Mouse (Mus musculus) MEL (cell line): Measurements from ENCODE around the gene Zfp109. TPM values are rescaled to one million over a fixed set of nuclear protein-coding genes. Genes with fewer than 3 reads are reported as not detected.

Experiments
- DNase-seq: peaks from one replicate; pipeline ENCODE4 v3.0.0; 2011; ENCODE audit warnings: low read depth, low spot score
- H3K27ac ChIP-seq: 2 replicates; pipeline ENCODE4 v1.5.1; 2012; ENCODE audit warnings: low read depth, mild to moderate bottlenecking, control low read depth, low read length, moderate library complexity; ENCODE audit not compliant: control insufficient read depth
- H3K27me3 ChIP-seq, 2 experiments: fragments of 150-350 bp in 1 of 2; sonication (generic) in 1 of 2; 2 replicates each; pipeline ENCODE4 v1.6.1; 2012; ENCODE audit warnings: low read length in 2 of 2, mild to moderate bottlenecking in 2 of 2, improper control_type of control experiment in 1 of 2, moderate library complexity in 1 of 2; ENCODE audit not compliant: insufficient read depth in 2 of 2, control insufficient read depth in 1 of 2
- H3K36me3 ChIP-seq, 2 experiments: 2 replicates each; pipeline ENCODE4 v1.6.1; 2012 to 2014; ENCODE audit warnings: low read length in 2 of 2, improper control_type of control experiment in 1 of 2, inconsistent platforms in 1 of 2, mild to moderate bottlenecking in 1 of 2; ENCODE audit not compliant: insufficient read depth in 2 of 2, control insufficient read depth in 1 of 2
- H3K4me1 ChIP-seq, 2 experiments: fragments of 150-350 bp in 1 of 2; sonication (generic) in 1 of 2; 2 replicates each; pipeline ENCODE4 v1.6.1; 2012; ENCODE audit warnings: low read length in 2 of 2, improper control_type of control experiment in 1 of 2, mild to moderate bottlenecking in 1 of 2; ENCODE audit not compliant: insufficient read depth in 2 of 2, control insufficient read depth in 1 of 2
- H3K4me3 ChIP-seq, 2 experiments: fragments of 150-350 bp in 1 of 2; sonication (generic) in 1 of 2; 2 replicates each; pipeline ENCODE4 v1.5.1; 2012; ENCODE audit warnings: low read depth in 2 of 2, low read length in 2 of 2, mild to moderate bottlenecking in 2 of 2, moderate library complexity in 2 of 2, control low read depth in 1 of 2, improper control_type of control experiment in 1 of 2; ENCODE audit not compliant: control insufficient read depth in 1 of 2, insufficient read depth in 1 of 2
- H3K79me2 ChIP-seq: 2 replicates; pipeline ENCODE4 v1.6.1; 2012; ENCODE audit warnings: mild to moderate bottlenecking, low read length, moderate library complexity; ENCODE audit not compliant: control insufficient read depth, poor library complexity, insufficient read depth
- H3K9ac ChIP-seq: 2 replicates; pipeline ENCODE4 v1.6.1; 2012; ENCODE audit warnings: low read depth, mild to moderate bottlenecking, control low read depth, low read length, moderate library complexity; ENCODE audit not compliant: control insufficient read depth, poor library complexity, severe bottlenecking
- H3K9me3 ChIP-seq: fragments of 150-350 bp; sonication (generic); replicated peaks from 2 replicates; pipeline ENCODE4 v1.6.1; 2012; ENCODE audit warnings: mild to moderate bottlenecking, low read length, improper control_type of control experiment, moderate library complexity; ENCODE audit not compliant: insufficient read depth
- CHD2 ChIP-seq: IDR thresholded peaks from 2 replicates; pipeline ENCODE4 v1.6.1; 2011; ENCODE audit warnings: low read length, improper control_type of control experiment
- HCFC1 ChIP-seq: IDR thresholded peaks from 2 replicates; pipeline ENCODE4 v1.6.1; 2012; ENCODE audit warnings: low read depth, mild to moderate bottlenecking, inconsistent platforms, low read length, improper control_type of control experiment, moderate library complexity
- MEF2A ChIP-seq: IDR thresholded peaks from 2 replicates; pipeline ENCODE4 v1.6.1; 2014; ENCODE audit warnings: low read depth, mild to moderate bottlenecking, inconsistent platforms, low read length, improper control_type of control experiment; ENCODE audit not compliant: poor library complexity, insufficient replicate concordance, severe bottlenecking; ENCODE audit errors: extremely low read depth
- NELFE ChIP-seq: IDR thresholded peaks from 2 replicates; pipeline ENCODE4 v1.6.1; 2011; ENCODE audit warnings: low read depth, low read length, improper control_type of control experiment
- POLR2AphosphoS5 ChIP-seq: IDR thresholded peaks from 2 replicates; pipeline ENCODE4 v1.6.1; 2012; ENCODE audit warnings: low read depth, borderline replicate concordance, mild to moderate bottlenecking, inconsistent platforms, low read length, moderate library complexity, mixed read lengths
- UBTF ChIP-seq: IDR thresholded peaks from 2 replicates; pipeline ENCODE4 v1.6.1; 2012; ENCODE audit warnings: low read depth, mild to moderate bottlenecking, inconsistent platforms, low read length, improper control_type of control experiment, moderate library complexity, borderline replicate concordance; ENCODE audit not compliant: insufficient read depth
- USF1 ChIP-seq: IDR thresholded peaks from 2 replicates; pipeline ENCODE4 v1.6.1; 2014; ENCODE audit warnings: low read depth, mild to moderate bottlenecking, inconsistent platforms, low read length, improper control_type of control experiment, moderate library complexity
- ZC3H11A ChIP-seq: IDR thresholded peaks from 2 replicates; pipeline ENCODE4 v1.6.1; 2012; ENCODE audit warnings: low read depth, mild to moderate bottlenecking, inconsistent platforms, low read length, improper control_type of control experiment
- ZNF384 ChIP-seq: IDR thresholded peaks from 2 replicates; pipeline ENCODE4 v1.6.1; 2012; ENCODE audit warnings: low read depth, mild to moderate bottlenecking, inconsistent platforms, low read length, improper control_type of control experiment
- polyA plus RNA-seq, 2 experiments: library from polyadenylated mRNA; stranded (reverse) in 1 of 2; unstranded in 1 of 2; fragments of >175 nt in 1 of 2; fragments of >200 nt in 1 of 2; gene quantifications; 2 replicates each; pipeline versions ENCODE4 v1.2.1 to v1.2.4; 2012; ENCODE audit warnings: low replicate concordance in 2 of 2, low read depth in 1 of 2; ENCODE audit not compliant: insufficient read length in 2 of 2, insufficient read depth in 1 of 2, missing spikeins in 1 of 2
- total RNA-seq: library from RNA; depleted of rRNA; stranded (reverse); fragments of 300-350 nt; gene quantifications from 2 replicates; pipeline ENCODE4 v1.2.3, GENCODE M21; 2012; rRNA removed

Gene Zfp109
- total and polyA plus RNA-seq, 3 experiments = not detected

DNA sequence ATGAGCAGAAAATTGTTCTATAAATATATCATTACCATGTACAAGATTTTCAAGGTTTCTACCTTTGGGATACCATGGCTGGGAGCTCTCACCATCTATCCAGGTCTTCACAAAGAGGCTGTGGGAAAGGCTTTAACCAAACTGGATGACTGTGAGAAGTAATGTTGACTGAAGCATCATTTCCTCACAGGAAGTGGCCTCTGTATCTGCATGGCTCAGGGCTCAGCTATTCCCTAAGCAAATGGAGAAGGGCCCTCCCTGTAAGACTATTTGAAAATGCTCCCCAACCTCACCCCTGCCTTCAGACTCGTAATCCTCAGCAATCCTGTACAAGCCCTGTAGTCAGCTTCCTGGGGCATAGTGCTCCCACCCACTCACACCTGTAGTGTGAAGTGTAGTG lies 49.7 kb downstream of the Zfp109 start:
- H3K9me3 ChIP-seq = no peaks in the 10 kb centered on the region
- H3K79me2 ChIP-seq = no peaks in the 10 kb centered on the region
- H3K4me3 ChIP-seq = no peak overlapping the region
- no peak overlapping the region for H3K27ac ChIP-seq
- TF ChIP-seq ZC3H11A (no peak), CHD2 (no peak), ZNF384 (no peak), HCFC1 (no peak), UBTF (no peak), POLR2AphosphoS5 (no peak), NELFE (no peak), MEF2A (no peak), USF1 (no peak)
- H3K36me3 ChIP-seq = no peaks in the 10 kb centered on the region
- H3K27me3 ChIP-seq = no peaks in the 10 kb centered on the region
- no peak for DNase-seq
- no peaks in the 10 kb centered on the region for H3K4me1 ChIP-seq
- no peak overlapping the region for H3K9ac ChIP-seq

Other genes with a start within 250 kb of the Zfp109 start
- not detected in 2 replicates for gene V1rd19, start 235.9 kb downstream of the Zfp109 start, total RNA-seq
- not detected for gene V1rd19, start 235.9 kb downstream of the Zfp109 start, polyA plus RNA-seq
- gene Vmn1r183, start 184.3 kb downstream of the Zfp109 start, total RNA-seq = not detected in 2 replicates
- gene Vmn1r183, start 184.3 kb downstream of the Zfp109 start, polyA plus RNA-seq = under 1 TPM in 1 of 2 experiments, not detected in 1; 0.03 TPM
- 20.7 and 21.9 TPM in 2 replicates for gene Zfp180, start 155.6 kb downstream of the Zfp109 start, total RNA-seq
- gene Zfp180, start 155.6 kb downstream of the Zfp109 start, polyA plus RNA-seq = 10 to 100 TPM in 1 of 2 experiments, not detected in 1; 21.6 TPM
- 0.50 and 0.59 TPM in 2 replicates for gene Zfp112, start 125.2 kb downstream of the Zfp109 start, total RNA-seq
- under 1 TPM in 1 of 2 experiments, not detected in 1; 0.84 TPM for gene Zfp112, start 125.2 kb downstream of the Zfp109 start, polyA plus RNA-seq
- gene Zfp235, start 103.4 kb downstream of the Zfp109 start, total RNA-seq = 4.2 and 6.2 TPM in 2 replicates
- 1 to 10 TPM in 1 of 2 experiments, not detected in 1; 4.5 TPM for gene Zfp235, start 103.4 kb downstream of the Zfp109 start, polyA plus RNA-seq
- not detected in 2 replicates for gene Zfp114, start 62.5 kb downstream of the Zfp109 start, total RNA-seq
- not detected for gene Zfp114, start 62.5 kb downstream of the Zfp109 start, polyA plus RNA-seq
- not detected in 2 replicates for gene Zfp111, start 26.1 kb downstream of the Zfp109 start, total RNA-seq
- not detected for gene Zfp111, start 26.1 kb downstream of the Zfp109 start, polyA plus RNA-seq
- not detected in 2 replicates for gene Zfp108, start 17.2 kb upstream of the Zfp109 start, total RNA-seq
- not detected for gene Zfp108, start 17.2 kb upstream of the Zfp109 start, polyA plus RNA-seq
- gene Zfp93, start 32.9 kb upstream of the Zfp109 start, total RNA-seq = not detected in 2 replicates
- gene Zfp93, start 32.9 kb upstream of the Zfp109 start, polyA plus RNA-seq = not detected
- 9.2 and 9.9 TPM in 2 replicates for gene Zfp61, start 63.7 kb upstream of the Zfp109 start, total RNA-seq
- 10 to 100 TPM in 1 of 2 experiments, not detected in 1; 15.3 TPM for gene Zfp61, start 63.7 kb upstream of the Zfp109 start, polyA plus RNA-seq
- gene Zfp94, start 79.1 kb upstream of the Zfp109 start, total RNA-seq = 5.9 and 6.9 TPM in 2 replicates
- gene Zfp94, start 79.1 kb upstream of the Zfp109 start, polyA plus RNA-seq = 1 to 10 TPM in 1 of 2 experiments, not detected in 1; 5.9 TPM
- not detected in 2 replicates for gene Tescl, start 96.4 kb upstream of the Zfp109 start, total RNA-seq
- not detected for gene Tescl, start 96.4 kb upstream of the Zfp109 start, polyA plus RNA-seq
- not detected in 2 replicates for gene Lypd5, start 111.6 kb upstream of the Zfp109 start, total RNA-seq
- not detected for gene Lypd5, start 111.6 kb upstream of the Zfp109 start, polyA plus RNA-seq
- 175 and 256 TPM in 2 replicates for gene Kcnn4, start 132.7 kb upstream of the Zfp109 start, total RNA-seq
- gene Kcnn4, start 132.7 kb upstream of the Zfp109 start, polyA plus RNA-seq = 100 to 1,000 TPM in 1 of 2 experiments, not detected in 1; 188 TPM
- gene Smg9, start 162.1 kb upstream of the Zfp109 start, total RNA-seq = 47.5 and 54.6 TPM in 2 replicates
- 10 to 100 TPM in 1 of 2 experiments, not detected in 1; 95.3 TPM for gene Smg9, start 162.1 kb upstream of the Zfp109 start, polyA plus RNA-seq
- not detected in 2 replicates for gene Irgc1, start 214.7 kb upstream of the Zfp109 start, total RNA-seq
- gene Irgc1, start 214.7 kb upstream of the Zfp109 start, polyA plus RNA-seq = not detected
- 8.0 and 9.7 TPM in 2 replicates for gene Plaur, start 224.9 kb upstream of the Zfp109 start, total RNA-seq
- gene Plaur, start 224.9 kb upstream of the Zfp109 start, polyA plus RNA-seq = 1 to 10 TPM in 1 of 2 experiments, not detected in 1; 8.6 TPM
- gene Cadm4, start 244.5 kb upstream of the Zfp109 start, total RNA-seq = 0.12 and 0.16 TPM in 2 replicates
- gene Cadm4, start 244.5 kb upstream of the Zfp109 start, polyA plus RNA-seq = under 1 TPM in 1 of 2 experiments, not detected in 1; 0.38 TPM